In the genomic region with DNA sequence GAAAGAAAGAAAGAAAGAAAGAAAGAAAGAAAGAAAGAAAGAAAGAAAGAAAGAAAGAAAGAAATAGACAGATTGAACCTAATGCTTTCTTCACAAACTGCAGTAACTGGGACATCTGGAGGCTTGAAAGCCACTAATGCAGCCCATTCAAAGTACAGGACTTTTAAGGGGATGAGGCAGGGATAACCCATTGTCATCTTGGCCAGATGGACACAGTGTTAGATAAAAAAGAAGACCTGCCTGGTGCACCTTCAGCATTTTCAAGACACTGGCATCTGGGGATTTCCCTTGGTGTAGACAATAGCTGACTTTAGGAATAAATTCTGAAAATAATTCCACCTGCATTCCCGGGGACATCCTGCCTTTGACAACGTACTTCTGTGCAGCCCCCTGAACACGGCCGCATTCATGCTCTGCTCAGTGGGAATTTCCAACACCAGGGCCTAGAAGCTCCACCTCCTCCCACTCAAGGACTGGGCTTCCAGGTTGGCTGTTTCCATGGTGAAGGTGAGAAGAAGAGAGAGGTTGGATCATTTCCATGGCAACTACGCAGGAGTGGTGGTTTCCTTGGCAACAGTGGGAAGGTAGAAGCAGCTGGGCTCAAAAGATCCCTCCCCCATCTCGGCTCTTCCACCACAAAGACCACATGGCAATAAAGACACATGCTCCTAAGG, we compare ENCODE assay signal across 7 mouse cellular contexts. TPM values are rescaled to one million over a fixed set of nuclear protein-coding genes. Genes with fewer than 3 reads are reported as not detected.
DNase-seq lines count a peak whose midpoint lies in the region; ATAC-seq and TF ChIP-seq lines count a peak whose summit lies in the region.

No protein-coding gene starts in this region.

- TF ChIP-seq CTCF in intestine, postnatal 0 days (IDR thresholded peaks at IDR 0.05; ENCODE audit: low read depth) = no peak

- WGBS in embryonic facial prominence, embryonic 10.5 days = 39% methylated on average over 6 of the region's 6 CpGs
- 4% methylated on average over 6 of the region's 6 CpGs for WGBS in midbrain, embryonic 13.5 days
- 55% methylated on average over 6 of the region's 6 CpGs for WGBS in intestine, postnatal 0 days

- DNase-seq in cerebellum, adult 11-12 months = peak; percentile 84
- DNase-seq in embryonic facial prominence, embryonic 10.5 days (ENCODE audit: low spot score) = peak; percentile 47
- peak; percentile 80 to 88 for DNase-seq in layer of hippocampus, adult 18-20 months (ENCODE audit: low spot score in 2 of 2)
- no peak for DNase-seq in urinary bladder, adult 2 months (ENCODE audit: low spot score)
- no peak for DNase-seq in urinary bladder, postnatal 25 days (ENCODE audit: low spot score)

- H3K4me3 ChIP-seq in embryonic facial prominence, embryonic 10.5 days = no peak overlapping the region
- no peak overlapping the region for H3K4me3 ChIP-seq in midbrain, embryonic 13.5 days (replicated peaks)
- H3K4me3 ChIP-seq in intestine, postnatal 0 days (ENCODE audit: low read depth, low read length) = no peak overlapping the region

- no peaks in the 10 kb centered on the region for H3K9me3 ChIP-seq in embryonic facial prominence, embryonic 10.5 days
- H3K9me3 ChIP-seq in midbrain, embryonic 13.5 days = no peaks in the 10 kb centered on the region
- H3K9me3 ChIP-seq in intestine, postnatal 0 days (ENCODE audit: control insufficient read depth) = no peaks in the 10 kb centered on the region

- ATAC-seq in midbrain, embryonic 13.5 days = peak; percentile 98
- no peak for ATAC-seq in intestine, postnatal 0 days

- H3K4me1 ChIP-seq in embryonic facial prominence, embryonic 10.5 days = peaks cover 20% of the 10 kb centered on the region
- H3K4me1 ChIP-seq in midbrain, embryonic 13.5 days (replicated peaks) = peaks cover 26% of the 10 kb centered on the region
- H3K4me1 ChIP-seq in intestine, postnatal 0 days (replicated peaks; ENCODE audit: control insufficient read depth, insufficient read depth, low read length) = 0 out of 2 replicates have a peak, but pooled peaks cover 2% of the 10 kb centered on the region

- no peaks in the 10 kb centered on the region for H3K36me3 ChIP-seq in embryonic facial prominence, embryonic 10.5 days (replicated peaks)
- no peaks in the 10 kb centered on the region for H3K36me3 ChIP-seq in midbrain, embryonic 13.5 days
- H3K36me3 ChIP-seq in intestine, postnatal 0 days (ENCODE audit: control insufficient read depth, insufficient read depth) = no peaks in the 10 kb centered on the region

- no peaks in the 10 kb centered on the region for H3K27me3 ChIP-seq in embryonic facial prominence, embryonic 10.5 days (replicated peaks; ENCODE audit: low read depth, poor library complexity, severe bottlenecking)
- H3K27me3 ChIP-seq in midbrain, embryonic 13.5 days = no peaks in the 10 kb centered on the region
- H3K27me3 ChIP-seq in intestine, postnatal 0 days (replicated peaks; ENCODE audit: control insufficient read depth, insufficient read depth, low read length) = no peaks in the 10 kb centered on the region

- peak overlapping the region; percentile 41 for H3K4me2 ChIP-seq in midbrain, embryonic 13.5 days (replicated peaks)
- no peak overlapping the region for H3K4me2 ChIP-seq in intestine, postnatal 0 days (replicated peaks; ENCODE audit: low read depth)

- H3K9ac ChIP-seq in midbrain, embryonic 13.5 days (replicated peaks) = 0 out of 2 replicates have a peak overlapping the region, but pooled peaks have one; percentile 11
- H3K9ac ChIP-seq in intestine, postnatal 0 days (ENCODE audit: low read depth, low read length) = no peak overlapping the region

- no peak overlapping the region for H3K27ac ChIP-seq in embryonic facial prominence, embryonic 10.5 days (replicated peaks)
- peak overlapping the region; percentile 96 for H3K27ac ChIP-seq in midbrain, embryonic 13.5 days
- no peak overlapping the region for H3K27ac ChIP-seq in intestine, postnatal 0 days (ENCODE audit: low read depth, low read length)

RNA-seq across cellular contexts. Expression of gene Rock2, which starts 38.9 kb away (rescaled TPM):
- polyA plus RNA-seq in embryonic facial prominence, embryonic 10.5 days (2016; fragmentation: Nextera tagmentation; extraction: Ambion mirVana) = 12.7 and 13.1 TPM in 2 replicates
- 100 to 1,000 TPM; 129 to 140 TPM for total RNA-seq in layer of hippocampus, adult 18-20 months (2021)
- polyA plus RNA-seq in midbrain, embryonic 13.5 days (2015; fragmentation: Nextera tagmentation; extraction: Ambion mirVana) = 14.4 and 15.7 TPM in 2 replicates
- polyA plus RNA-seq in intestine, postnatal 0 days (2015; fragmentation: Nextera tagmentation; extraction: Ambion mirVana) = 13.3 and 16.9 TPM in 2 replicates
- polyA plus RNA-seq in urinary bladder, adult 2 months (2012; rRNA removed) = 42.1 and 52.0 TPM in 2 replicates

RNA-seq across cellular contexts. Expression of gene E2f6, which starts 45.0 kb away (rescaled TPM):
- 64.2 and 67.5 TPM in 2 replicates for polyA plus RNA-seq in embryonic facial prominence, embryonic 10.5 days (2016; fragmentation: Nextera tagmentation; extraction: Ambion mirVana)
- 10 to 100 TPM; 35.2 to 37.1 TPM for total RNA-seq in layer of hippocampus, adult 18-20 months (2021)
- polyA plus RNA-seq in midbrain, embryonic 13.5 days (2015; fragmentation: Nextera tagmentation; extraction: Ambion mirVana) = 46.7 and 49.5 TPM in 2 replicates
- 11.7 and 12.1 TPM in 2 replicates for polyA plus RNA-seq in intestine, postnatal 0 days (2015; fragmentation: Nextera tagmentation; extraction: Ambion mirVana)
- polyA plus RNA-seq in urinary bladder, adult 2 months (2012; rRNA removed) = 26.5 and 27.9 TPM in 2 replicates

RNA-seq across cellular contexts. Expression of gene Greb1, which starts 55.1 kb away (rescaled TPM):
- 17.2 and 23.6 TPM in 2 replicates for polyA plus RNA-seq in embryonic facial prominence, embryonic 10.5 days (2016; fragmentation: Nextera tagmentation; extraction: Ambion mirVana)
- total RNA-seq in layer of hippocampus, adult 18-20 months (2021) = under 1 TPM; 0.28 to 0.72 TPM
- polyA plus RNA-seq in midbrain, embryonic 13.5 days (2015; fragmentation: Nextera tagmentation; extraction: Ambion mirVana) = 2.7 and 3.1 TPM in 2 replicates
- 2.5 and 3.4 TPM in 2 replicates for polyA plus RNA-seq in intestine, postnatal 0 days (2015; fragmentation: Nextera tagmentation; extraction: Ambion mirVana)
- 0.29 and 0.35 TPM in 2 replicates for polyA plus RNA-seq in urinary bladder, adult 2 months (2012; rRNA removed)

Comparison
In these comparisons a context has a peak if more than half of its experiments do, and no peak if none do; other contexts are left out.
1. DNase-seq: peak in cerebellum, adult 11-12 months (single experiment), embryonic facial prominence, embryonic 10.5 days (single experiment) and layer of hippocampus, adult 18-20 months (2 of 2); none in urinary bladder, adult 2 months (single experiment) and urinary bladder, postnatal 25 days (single experiment).